Mouse (Mus musculus) thymus, postnatal 25 days (tissue): ENCODE measurements around the gene Frzb.
"Not testable (repeated sequence)": the region's sequence is repeated elsewhere in the genome, so short reads cannot be mapped to it uniquely, and the experiment has no call there.

Source experiments
- DNase-seq: peaks from one replicate; pipeline ENCODE4 v3.0.0; 2022

Gene Frzb

DNA sequence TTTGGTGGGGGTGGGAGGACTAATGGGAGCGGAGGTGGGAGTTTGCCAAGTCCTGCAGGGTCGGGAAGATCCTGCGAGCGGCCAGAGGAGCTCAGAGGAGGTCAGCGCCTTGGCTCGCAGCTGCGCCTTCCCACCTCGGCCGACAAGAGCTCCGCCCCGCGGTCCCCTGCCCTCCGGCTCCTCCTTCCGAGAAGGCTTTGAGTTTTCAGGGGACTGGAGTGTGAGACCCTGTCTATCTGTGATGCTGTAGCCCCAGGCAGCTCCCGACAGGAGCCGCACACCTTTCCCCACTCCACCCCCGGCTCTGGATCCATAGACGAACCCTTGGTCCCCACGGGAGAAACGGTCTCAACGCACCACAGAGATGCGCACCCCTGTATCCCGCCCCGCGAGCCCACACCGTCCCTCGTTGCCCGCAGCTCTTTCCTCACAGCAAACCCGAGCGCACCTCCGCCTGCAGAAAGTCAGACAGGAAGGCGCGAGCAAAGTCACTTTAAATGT, at the start of gene Frzb:
Gene Frzb (minus strand): TSS at position 335 of the 501 bp plus-strand sequence.
- no peak for DNase-seq

DNA sequence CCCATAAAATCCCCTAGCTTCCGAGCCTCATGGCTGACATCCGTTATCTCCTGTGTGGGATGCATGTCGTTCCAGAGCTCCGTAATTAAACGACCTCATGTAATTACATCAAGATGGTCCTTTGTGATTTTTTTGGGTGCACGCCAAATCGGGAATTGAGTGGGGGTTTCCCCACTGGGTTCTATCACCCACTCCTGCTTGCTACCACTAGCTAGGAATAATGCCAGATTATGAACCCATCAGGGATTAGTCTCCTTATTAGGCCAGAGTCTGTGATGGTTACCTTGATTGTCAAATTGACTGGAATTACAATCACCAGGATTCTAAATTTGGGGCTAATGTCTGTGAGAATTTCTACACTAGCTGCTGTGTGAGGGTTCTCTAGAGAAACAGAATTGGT, 47.9 kb upstream of the Frzb start:
- not testable (repeated sequence) for DNase-seq

DNA sequence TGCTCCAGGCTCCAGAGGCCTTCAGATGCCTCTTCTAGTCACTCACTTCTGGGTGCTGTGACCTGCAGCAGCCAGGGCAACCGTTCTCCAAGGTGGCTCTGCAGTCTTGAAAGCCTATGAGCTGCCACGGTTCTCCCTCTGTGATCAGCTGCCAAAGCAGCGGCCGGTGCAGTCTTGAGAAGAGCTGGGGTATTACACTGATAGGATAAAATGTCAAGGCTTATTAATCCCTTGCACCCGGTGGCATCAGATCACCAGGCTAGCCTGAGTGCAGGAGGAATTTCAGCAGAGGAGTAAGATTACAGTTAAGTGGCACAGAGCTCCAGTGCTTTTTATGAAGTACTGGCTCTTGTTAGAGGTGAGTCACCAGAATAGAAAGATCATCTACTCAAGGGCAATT, 39.4 kb upstream of the Frzb start:
- no peak for DNase-seq

DNA sequence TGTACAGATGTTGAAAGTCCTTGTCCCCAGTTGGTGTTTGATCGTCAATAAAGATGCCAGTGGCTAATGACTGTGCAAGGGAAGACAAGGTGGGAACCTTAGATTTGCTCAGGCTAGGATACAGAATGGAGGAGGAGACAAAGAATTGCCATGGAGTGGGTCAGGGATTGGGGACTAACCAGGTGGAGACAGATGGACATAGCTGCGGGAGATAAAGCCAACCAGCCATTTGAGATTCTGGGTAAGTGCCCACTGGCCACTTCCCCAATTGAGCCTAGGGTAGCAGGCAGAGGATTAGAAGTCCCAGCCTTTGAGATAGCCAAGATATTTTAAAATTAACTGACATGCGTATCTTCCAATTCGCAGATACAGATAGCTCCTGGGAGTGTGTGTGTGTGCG, 37.5 kb upstream of the Frzb start:
- no peak for DNase-seq

DNA sequence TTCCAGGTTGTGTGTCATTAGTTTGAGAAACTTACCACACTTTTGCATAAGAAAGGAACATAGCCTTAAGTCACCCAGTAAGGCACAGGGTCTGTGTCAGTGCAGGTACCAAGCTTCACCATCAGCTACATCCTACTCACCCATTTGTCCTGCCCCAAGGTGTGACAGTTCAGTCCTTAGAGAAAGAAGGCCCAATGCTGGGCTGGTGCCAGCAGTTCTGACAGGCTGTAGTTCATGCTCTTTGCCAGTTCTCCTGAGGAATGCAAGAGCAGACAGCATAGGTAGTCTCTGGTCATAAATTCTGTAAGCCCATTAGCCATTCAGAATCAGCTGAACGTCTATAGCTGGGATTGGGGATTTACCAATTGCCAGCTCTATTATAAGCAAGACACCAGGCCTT, 28.4 kb upstream of the Frzb start:
- DNase-seq, result no peak

DNA sequence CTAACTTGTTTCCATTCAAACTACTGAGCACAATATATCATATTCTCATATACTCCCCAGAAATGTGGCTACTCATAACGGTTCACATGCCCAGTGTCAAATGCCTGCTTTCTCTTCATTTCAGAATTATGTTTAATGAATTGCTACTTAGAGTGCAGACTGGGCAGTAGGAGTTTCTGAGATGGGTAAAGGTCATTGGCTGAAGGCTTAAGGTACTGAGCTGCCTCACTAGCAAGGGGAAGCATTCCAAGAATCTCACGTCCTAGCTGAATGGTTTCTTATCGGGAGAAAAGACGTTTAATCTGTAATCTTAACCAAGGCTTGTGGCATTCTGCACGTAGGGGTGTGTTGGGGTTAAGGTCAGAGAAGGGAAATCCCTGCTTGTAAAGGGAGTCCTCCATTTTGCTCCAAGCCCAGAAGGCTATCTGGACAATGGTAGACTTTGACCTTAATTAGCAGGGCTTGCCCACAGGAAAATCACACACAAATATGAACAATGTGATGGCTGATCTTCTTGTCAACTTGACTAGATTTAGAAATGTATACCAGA, 26.9 kb upstream of the Frzb start:
- no peak for DNase-seq

DNA sequence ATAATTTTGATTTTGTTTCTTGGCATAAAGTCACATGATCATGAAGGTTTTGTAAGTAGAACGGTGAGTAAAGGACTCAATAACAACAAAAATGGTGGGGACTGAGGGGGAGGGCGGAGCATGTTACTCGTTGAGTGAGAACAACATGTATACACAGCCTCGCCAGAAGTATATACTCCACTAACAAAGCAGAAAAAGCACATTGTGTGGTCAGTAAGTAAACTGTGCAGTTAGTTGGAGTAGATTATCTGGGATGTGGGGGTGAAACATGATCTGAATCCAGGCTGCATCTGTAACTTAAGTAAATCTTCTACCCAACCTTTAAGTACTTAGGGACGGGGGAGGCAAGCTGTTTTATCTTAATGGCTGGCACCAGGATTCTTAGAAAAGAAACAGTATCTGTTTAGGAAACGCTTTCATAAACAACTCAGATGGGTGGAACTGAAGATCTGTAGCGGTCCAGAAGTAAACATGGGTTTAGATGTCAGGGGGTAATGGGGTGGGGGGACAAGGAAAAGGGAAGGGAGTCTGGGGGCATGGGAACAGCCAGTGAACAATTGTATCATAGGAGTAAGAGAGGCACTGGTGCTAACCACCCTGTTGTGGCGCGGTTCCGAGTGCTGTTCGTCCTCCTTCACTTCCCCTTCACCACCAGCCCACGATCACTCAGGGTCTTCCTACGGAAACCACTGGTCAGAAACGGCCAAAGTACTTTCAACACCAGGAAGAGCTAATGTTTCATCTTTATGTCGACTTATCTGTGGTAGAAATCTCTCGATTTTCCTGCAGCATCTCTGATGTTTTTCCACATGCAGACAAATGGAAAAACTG, 18.8 kb upstream of the Frzb start:
- no peak for DNase-seq

DNA sequence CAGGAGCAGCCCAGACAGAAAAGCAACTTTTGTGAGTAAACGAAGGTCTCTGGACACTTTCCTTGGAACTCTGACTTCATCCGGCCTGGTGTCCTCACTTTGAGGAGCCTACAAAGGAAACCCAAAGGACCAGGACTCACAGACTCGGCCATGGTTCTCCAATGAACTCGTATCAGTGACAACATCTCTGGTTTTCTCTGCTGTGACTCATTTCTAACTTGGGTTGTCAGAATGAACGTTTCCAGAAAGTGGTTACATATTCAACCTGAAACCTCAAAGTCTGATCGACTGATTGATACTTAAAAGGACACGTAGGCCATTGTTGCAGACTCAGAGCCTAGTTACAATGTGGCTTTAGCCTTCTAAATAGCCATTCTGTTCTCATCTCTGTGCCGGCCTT, 14.4 kb upstream of the Frzb start:
- no peak for DNase-seq

DNA sequence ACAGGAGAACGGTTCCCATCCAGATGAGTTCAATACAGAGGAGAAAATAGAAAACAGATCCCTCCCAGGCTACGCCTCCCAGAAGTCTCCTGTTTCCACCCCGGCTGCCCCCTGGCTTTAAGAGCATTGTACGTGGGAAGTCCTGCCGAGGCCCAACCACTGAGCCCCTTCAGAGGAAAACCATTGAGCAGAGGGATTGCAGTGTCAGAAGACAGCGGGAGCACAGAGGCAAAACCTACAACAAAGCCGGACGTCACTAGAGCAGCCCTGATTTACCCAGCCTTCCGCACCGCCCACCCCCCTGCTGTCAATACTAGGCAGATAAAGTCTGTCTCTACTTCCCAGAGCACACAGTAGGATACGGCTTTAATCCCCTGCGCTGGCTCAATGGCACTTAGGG, 806 bp upstream of the Frzb start:
- no peak for DNase-seq

DNA sequence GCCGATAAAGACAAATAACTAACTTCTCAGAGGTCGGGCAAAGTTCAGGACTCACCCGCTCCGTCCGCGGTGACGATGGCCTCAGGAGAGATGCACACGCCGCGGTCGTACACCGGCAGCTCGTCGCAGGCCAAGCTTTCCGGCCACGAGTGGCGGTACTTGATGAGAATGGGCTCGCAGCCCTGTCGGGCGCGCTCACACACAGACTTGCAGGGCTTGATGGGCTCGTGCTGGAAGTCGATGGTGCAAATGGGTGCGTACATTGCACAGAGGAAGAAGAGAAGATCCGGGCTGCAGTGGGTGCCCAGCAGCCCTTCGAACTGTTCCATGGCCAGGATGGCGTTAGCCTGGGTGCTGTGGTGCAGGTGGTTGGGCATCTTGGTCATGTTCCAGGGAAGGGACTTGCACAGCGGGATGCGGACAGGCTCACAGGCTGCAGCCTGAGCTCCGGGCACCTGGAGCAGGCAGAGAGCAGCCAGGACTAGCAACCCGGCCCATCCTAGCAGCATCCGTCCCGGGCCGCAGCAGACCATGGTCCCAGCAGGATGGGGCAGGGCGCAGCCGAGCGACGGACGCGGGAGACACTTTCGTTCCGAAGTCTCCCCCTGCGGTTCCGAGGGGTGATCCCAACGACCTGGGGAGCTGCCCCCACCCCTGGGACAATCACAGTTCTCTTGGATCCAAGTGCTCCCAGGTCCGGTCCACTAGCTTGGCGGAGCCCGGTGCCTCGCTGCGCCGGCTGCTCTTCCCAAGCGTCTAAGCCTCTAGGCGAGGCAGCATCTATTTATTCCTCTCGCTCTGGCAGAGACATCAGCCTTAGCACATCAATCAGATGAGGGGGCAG, 895 bp downstream of the Frzb start:
- no peak for DNase-seq

DNA sequence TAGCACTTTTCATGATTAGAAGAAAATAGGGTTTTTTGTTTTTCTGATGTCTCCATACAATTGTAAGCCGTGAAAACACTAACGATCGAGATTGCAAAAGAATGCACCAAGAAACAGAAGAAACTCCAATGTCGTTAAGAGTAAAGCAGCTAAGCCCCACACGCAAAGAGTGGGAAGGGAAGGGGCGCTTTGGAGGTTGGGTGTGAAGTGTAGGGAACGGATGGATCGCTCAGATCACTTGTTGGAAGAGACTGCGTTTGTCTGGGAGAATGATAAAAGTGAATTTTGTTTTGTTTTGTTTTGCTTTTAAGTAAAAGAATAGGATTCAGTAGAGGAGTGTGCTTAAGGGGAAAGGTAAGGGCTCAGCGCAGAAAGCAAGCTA, 1.5 kb downstream of the Frzb start:
- DNase-seq, result no peak

DNA sequence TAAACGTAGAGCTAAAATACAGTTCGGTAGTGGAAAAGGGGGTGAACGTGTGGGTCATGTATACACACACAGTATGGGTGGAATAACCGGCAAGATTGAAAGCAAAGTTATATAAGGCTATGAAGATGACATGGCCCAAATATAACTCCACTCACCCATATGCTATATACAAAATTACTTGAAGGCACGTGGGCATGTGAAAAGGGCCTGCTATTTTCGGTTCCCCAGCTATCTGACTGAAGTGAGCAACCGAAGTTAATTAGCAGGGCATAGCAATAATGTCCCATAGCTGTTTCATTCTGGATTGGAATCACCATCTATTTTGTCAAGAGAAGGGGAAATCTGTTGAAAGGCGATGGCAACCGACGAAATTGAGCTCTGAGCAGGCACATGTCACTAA, 1.9 kb downstream of the Frzb start:
- DNase-seq, result no peak

DNA sequence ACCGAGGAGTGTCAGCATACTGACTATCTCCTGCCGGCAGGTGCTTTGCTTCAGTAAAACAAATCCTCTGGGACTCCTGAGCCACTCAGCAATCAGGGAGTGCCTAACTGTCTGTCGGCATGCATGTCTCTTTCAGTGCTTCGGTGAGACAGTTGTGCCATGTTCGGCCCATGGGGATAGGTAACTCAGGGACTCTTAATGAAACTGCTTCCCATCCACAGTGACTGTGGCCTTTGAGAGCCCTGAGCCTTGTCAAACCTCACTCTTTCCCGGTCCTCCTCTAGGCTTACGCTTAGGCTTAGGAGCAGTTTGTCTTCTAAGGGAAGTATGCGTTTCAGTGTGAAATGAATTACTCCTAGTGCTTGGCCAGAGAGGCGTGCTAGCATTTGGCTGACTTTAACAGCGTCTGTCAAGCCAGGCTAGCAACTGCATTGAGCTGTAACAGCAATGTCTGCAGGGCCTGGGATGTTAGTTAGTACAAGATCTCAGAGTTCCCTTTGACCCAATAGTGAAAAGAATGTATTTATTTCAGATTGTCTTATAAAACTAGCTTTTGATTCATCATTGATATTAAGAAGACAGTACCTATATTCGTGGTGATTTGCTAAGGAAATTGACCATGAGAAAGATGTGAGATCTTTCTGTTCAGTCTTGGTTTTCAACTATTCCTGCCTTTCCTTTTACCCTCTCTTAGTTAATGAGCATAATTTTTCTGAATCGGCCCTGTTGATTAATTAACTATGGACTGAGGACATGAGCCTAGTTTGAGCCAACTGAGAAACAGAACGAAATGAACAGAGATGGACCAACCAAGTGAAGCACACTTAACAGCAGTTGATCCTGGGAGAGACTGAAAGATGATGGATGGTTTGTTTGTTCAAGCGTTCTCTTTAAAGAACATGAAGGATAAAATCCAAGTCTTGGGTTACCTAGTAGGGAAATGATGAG, 2.7 kb downstream of the Frzb start:
- no peak for DNase-seq

DNA sequence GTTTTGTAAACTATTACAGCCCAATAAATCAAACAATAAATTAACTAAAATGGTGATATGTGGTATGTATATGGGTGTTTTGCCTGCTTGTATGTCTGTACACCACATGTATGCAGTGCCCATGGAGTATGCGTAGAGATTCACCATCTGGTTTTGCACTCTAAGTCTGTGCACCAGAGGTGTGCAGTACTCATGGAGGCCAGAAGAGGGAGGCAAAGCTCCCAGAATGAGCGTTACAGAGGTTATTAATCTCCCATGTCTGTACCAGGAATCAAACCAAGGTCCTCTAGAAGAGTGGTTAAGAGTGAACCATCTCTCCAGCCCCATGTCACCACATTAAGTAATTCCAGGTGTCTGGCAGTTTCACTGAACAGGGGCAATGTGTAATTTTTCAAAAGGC, 3.5 kb downstream of the Frzb start:
- DNase-seq, result no peak

DNA sequence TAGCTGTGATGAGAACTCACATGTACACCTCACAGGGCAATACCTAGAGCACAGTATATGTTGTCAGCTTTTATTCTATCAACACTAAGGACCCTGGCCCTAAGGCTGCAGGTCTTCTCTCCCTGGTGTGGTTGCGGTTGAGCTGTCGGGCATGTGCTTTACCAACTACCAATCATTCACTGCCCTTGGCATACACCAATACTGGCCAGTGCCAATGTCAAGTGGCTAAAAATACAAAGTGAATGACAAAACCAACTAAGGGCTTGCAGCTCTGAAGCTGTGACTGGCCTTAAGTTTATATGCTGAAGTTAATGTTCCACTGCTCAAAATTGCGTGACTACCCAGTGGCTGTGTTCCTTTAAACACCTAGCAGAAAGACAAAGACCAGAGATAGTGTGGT, 6.0 kb downstream of the Frzb start:
- no peak for DNase-seq

DNA sequence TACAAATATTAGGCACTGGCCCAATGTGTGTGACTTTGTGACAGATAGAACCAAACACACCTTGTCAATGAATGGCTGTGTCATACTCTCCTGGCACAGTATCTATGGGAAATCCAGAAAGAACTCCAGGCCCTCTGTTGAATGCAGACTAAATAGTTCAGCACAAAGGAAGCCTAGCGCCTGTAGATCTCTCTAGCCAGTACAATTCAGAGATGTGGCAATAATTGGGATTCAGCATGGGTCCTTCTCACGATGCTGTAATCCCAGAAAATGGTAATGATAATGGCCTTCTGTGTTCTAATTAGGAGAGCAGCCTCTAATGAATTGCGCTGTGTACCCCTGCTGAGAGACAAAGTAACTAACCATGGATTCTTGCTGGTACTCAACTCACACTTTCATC, 8.6 kb downstream of the Frzb start:
- no peak for DNase-seq

DNA sequence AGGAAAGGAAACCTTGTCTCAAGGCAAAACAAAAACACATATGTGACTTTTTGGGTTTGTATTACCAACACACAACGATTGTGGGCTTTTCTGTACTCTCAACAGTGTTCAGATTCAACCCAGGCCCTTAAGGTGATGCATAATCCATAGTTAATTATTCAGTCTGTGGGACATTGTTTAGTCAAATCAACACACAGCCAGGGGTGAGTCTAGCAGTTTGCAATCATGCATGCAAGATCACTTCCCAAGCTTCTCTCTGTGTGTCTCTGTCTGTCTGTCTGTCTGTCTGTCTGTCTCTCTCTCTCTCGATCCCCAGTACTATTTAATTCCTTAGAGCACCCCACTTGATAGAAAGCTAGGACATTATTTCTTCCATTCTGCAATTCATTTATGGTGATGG, 10.0 kb downstream of the Frzb start:
- DNase-seq, result no peak

DNA sequence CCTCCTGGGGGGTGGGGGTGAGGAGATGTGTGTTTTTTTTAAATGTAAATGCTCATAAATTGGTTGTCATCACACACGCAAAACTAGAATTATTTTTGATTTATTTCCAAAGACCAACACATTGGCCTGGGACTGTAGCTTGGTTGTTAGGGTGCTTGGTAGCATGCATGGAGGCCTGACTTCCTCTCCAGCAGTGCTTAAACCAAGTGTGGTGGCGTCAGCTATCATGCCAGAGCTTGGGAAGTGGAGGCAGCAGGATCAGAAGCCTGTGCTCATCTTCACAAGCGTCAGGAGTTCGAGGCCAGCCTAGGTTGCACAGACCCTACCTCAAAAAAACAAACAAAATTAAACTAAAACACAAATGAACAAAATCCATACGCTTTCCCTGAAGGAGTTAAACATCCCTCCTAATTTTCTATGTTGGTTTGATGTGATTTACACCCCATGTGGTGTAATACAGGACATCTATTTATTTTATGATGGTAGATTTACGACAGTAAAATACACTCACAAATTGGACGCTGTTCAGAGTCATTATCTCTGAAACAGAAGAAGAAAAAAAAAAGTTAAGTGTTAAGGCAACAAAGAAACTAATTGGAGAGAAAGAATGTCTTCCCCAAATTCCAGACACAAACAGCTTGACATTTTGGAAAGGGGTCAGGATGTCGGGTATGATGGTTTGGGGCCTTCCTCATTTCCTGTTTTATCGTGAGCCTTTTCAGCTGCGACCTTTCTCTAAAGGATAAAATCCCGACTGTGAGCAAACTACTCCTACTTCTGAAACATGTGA, 12.4 kb downstream of the Frzb start:
- DNase-seq, result no peak

DNA sequence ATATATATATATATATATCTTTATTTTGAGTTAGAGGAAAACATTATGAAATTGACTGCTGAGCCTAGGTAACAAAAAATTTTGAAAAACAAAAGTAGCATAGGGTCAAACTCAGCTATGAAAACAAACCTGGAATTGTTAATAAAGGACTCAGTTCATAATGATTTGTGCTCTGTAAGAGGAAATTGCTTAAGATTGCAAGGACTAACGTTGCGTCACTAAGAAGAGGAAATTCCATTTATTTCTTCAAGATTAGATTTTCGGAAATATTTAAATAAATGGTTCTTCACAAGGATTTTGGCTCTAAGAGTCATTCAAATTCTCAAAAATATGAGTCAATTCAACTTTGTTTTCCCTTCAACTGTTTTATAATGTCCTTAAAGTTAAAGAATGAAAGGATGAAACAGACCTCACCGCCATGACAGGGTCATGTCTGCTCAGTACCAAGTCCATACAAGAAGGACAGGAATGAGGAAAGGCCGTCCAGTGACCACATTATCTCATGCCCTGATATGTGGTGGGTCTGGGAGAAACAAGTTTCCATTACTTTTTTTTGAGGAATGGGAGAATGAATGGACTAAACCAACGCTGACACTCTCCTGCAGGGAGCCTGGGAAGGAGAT, 14.1 kb downstream of the Frzb start:
- no peak for DNase-seq

DNA sequence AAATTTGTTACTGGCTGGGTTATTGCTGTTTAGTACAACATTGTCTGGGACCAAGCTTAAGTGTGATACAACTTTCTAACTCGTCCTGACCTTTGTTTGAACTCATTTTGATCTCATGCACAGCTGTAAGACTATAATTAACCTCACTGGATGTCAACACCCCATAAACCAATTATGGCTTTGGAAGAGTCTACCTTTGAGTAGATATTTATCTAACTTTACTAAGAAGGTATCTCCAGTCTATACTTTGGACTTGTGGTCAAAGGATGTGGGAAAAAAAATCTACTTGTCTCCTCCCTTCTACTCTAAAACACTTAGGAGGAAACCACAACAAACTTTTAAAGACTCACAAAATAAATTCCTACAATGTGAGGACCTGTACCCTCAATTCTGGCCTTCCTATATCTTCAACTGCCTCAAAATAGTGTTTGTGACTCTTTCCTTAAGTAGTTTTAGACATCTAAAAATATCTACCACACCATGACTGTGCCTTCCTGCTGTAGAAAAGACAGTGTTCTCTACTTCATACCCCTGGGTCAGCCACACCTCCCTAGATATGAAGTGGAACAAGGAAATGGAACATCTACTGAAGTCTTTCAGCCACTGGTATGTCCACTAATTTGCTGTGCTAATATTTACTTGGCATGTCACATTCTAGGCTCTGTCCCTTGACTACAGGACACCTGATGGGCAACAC, 16.9 kb downstream of the Frzb start:
- DNase-seq, result no peak

DNA sequence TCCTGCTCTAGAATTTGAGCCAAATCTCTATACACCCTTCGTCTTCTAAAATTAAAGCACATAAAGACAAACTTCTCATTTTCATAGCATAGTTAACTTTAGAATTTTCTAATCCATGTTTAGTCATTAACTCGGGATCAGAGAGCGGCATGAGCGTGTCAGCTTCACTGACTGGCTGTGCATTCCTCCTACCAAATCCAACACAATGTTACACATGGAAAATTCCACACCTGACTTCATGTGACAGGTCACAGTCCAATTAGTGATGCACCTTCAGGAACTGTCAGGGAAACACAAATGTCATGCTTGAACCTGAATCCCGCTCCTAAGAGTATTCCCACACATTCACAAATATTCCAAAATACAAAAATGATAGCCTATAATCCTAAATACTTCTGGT, 24.3 kb downstream of the Frzb start:
- no peak for DNase-seq
